Mouse (Mus musculus) MEL (cell line): ENCODE results near the gene Kctd7. TPM values are rescaled to one million over a fixed set of nuclear protein-coding genes. Genes with fewer than 3 reads are reported as not detected.

Experiments used
- DNase-seq: peaks from one replicate; pipeline ENCODE4 v3.0.0; 2011; ENCODE audit warnings: low read depth, low spot score
- H3K27ac ChIP-seq: 2 replicates; pipeline ENCODE4 v1.5.1; 2012; ENCODE audit warnings: low read depth, mild to moderate bottlenecking, control low read depth, low read length, moderate library complexity; ENCODE audit not compliant: control insufficient read depth
- H3K27me3 ChIP-seq, 2 experiments: fragments of 150-350 bp in 1 of 2; sonication (generic) in 1 of 2; 2 replicates each; pipeline ENCODE4 v1.6.1; 2012; ENCODE audit warnings: low read length in 2 of 2, mild to moderate bottlenecking in 2 of 2, improper control_type of control experiment in 1 of 2, moderate library complexity in 1 of 2; ENCODE audit not compliant: insufficient read depth in 2 of 2, control insufficient read depth in 1 of 2
- H3K36me3 ChIP-seq, 2 experiments: 2 replicates each; pipeline ENCODE4 v1.6.1; 2012 to 2014; ENCODE audit warnings: low read length in 2 of 2, improper control_type of control experiment in 1 of 2, inconsistent platforms in 1 of 2, mild to moderate bottlenecking in 1 of 2; ENCODE audit not compliant: insufficient read depth in 2 of 2, control insufficient read depth in 1 of 2
- H3K4me1 ChIP-seq, 2 experiments: fragments of 150-350 bp in 1 of 2; sonication (generic) in 1 of 2; 2 replicates each; pipeline ENCODE4 v1.6.1; 2012; ENCODE audit warnings: low read length in 2 of 2, improper control_type of control experiment in 1 of 2, mild to moderate bottlenecking in 1 of 2; ENCODE audit not compliant: insufficient read depth in 2 of 2, control insufficient read depth in 1 of 2
- H3K4me3 ChIP-seq, 2 experiments: fragments of 150-350 bp in 1 of 2; sonication (generic) in 1 of 2; 2 replicates each; pipeline ENCODE4 v1.5.1; 2012; ENCODE audit warnings: low read depth in 2 of 2, low read length in 2 of 2, mild to moderate bottlenecking in 2 of 2, moderate library complexity in 2 of 2, control low read depth in 1 of 2, improper control_type of control experiment in 1 of 2; ENCODE audit not compliant: control insufficient read depth in 1 of 2, insufficient read depth in 1 of 2
- H3K79me2 ChIP-seq: 2 replicates; pipeline ENCODE4 v1.6.1; 2012; ENCODE audit warnings: mild to moderate bottlenecking, low read length, moderate library complexity; ENCODE audit not compliant: control insufficient read depth, poor library complexity, insufficient read depth
- H3K9ac ChIP-seq: 2 replicates; pipeline ENCODE4 v1.6.1; 2012; ENCODE audit warnings: low read depth, mild to moderate bottlenecking, control low read depth, low read length, moderate library complexity; ENCODE audit not compliant: control insufficient read depth, poor library complexity, severe bottlenecking
- H3K9me3 ChIP-seq: fragments of 150-350 bp; sonication (generic); replicated peaks from 2 replicates; pipeline ENCODE4 v1.6.1; 2012; ENCODE audit warnings: mild to moderate bottlenecking, low read length, improper control_type of control experiment, moderate library complexity; ENCODE audit not compliant: insufficient read depth
- BHLHE40 ChIP-seq: IDR thresholded peaks from 2 replicates; pipeline ENCODE4 v1.6.1; 2012; ENCODE audit warnings: low read depth, mild to moderate bottlenecking, inconsistent platforms, low read length, improper control_type of control experiment, borderline replicate concordance
- CHD2 ChIP-seq: IDR thresholded peaks from 2 replicates; pipeline ENCODE4 v1.6.1; 2011; ENCODE audit warnings: low read length, improper control_type of control experiment
- E2F4 ChIP-seq: IDR thresholded peaks from 2 replicates; pipeline ENCODE4 v1.6.1; 2011; ENCODE audit warnings: low read depth, low read length, improper control_type of control experiment, borderline replicate concordance
- ELF1 ChIP-seq: IDR thresholded peaks from 2 replicates; pipeline ENCODE4 v1.6.1; 2014; ENCODE audit warnings: low read depth, mild to moderate bottlenecking, inconsistent platforms, low read length, improper control_type of control experiment, moderate library complexity
- EP300 ChIP-seq, 2 experiments: IDR thresholded peaks; 2 replicates each; pipeline ENCODE4 v1.6.1; 2011; ENCODE audit warnings: improper control_type of control experiment in 2 of 2, low read length in 2 of 2, low read depth in 1 of 2, mild to moderate bottlenecking in 1 of 2
- ETS1 ChIP-seq: IDR thresholded peaks from 2 replicates; pipeline ENCODE4 v1.6.1; 2012; ENCODE audit warnings: low read depth, mild to moderate bottlenecking, inconsistent platforms, low read length, improper control_type of control experiment, moderate library complexity
- GATA1 ChIP-seq: IDR thresholded peaks from 2 replicates; pipeline ENCODE4 v1.6.1; 2011; ENCODE audit warnings: low read depth, low read length, improper control_type of control experiment
- HCFC1 ChIP-seq: IDR thresholded peaks from 2 replicates; pipeline ENCODE4 v1.6.1; 2012; ENCODE audit warnings: low read depth, mild to moderate bottlenecking, inconsistent platforms, low read length, improper control_type of control experiment, moderate library complexity
- KAT2A ChIP-seq: conservative IDR thresholded peaks from 2 replicates; pipeline ENCODE4 v1.6.1; 2012; ENCODE audit warnings: low read depth, low read length, improper control_type of control experiment, inconsistent platforms
- MAFK ChIP-seq: IDR thresholded peaks from 2 replicates; pipeline ENCODE4 v1.6.1; 2011; ENCODE audit warnings: low read depth, mild to moderate bottlenecking, low read length, improper control_type of control experiment, borderline replicate concordance
- MAZ ChIP-seq: IDR thresholded peaks from 2 replicates; pipeline ENCODE4 v1.6.1; 2012; ENCODE audit warnings: low read depth, mild to moderate bottlenecking, inconsistent platforms, low read length, improper control_type of control experiment
- MEF2A ChIP-seq: IDR thresholded peaks from 2 replicates; pipeline ENCODE4 v1.6.1; 2014; ENCODE audit warnings: low read depth, mild to moderate bottlenecking, inconsistent platforms, low read length, improper control_type of control experiment; ENCODE audit not compliant: poor library complexity, insufficient replicate concordance, severe bottlenecking; ENCODE audit errors: extremely low read depth
- MYB ChIP-seq: IDR thresholded peaks from 2 replicates; pipeline ENCODE4 v1.6.1; 2011; ENCODE audit warnings: mild to moderate bottlenecking, low read depth, low read length, improper control_type of control experiment
- NRF1 ChIP-seq: IDR thresholded peaks from 2 replicates; pipeline ENCODE4 v1.6.1; 2014; ENCODE audit warnings: low read depth, mild to moderate bottlenecking, inconsistent platforms, low read length, improper control_type of control experiment, moderate library complexity; ENCODE audit not compliant: poor library complexity, insufficient read depth, severe bottlenecking
- POLR2AphosphoS5 ChIP-seq: IDR thresholded peaks from 2 replicates; pipeline ENCODE4 v1.6.1; 2012; ENCODE audit warnings: low read depth, borderline replicate concordance, mild to moderate bottlenecking, inconsistent platforms, low read length, moderate library complexity, mixed read lengths
- RCOR1 ChIP-seq: IDR thresholded peaks from 2 replicates; pipeline ENCODE4 v1.6.1; 2012; ENCODE audit warnings: low read depth, mild to moderate bottlenecking, inconsistent platforms, low read length, improper control_type of control experiment
- SMC3 ChIP-seq: IDR thresholded peaks from 2 replicates; pipeline ENCODE4 v1.6.1; 2011; ENCODE audit warnings: low read depth, low read length, improper control_type of control experiment
- TAL1 ChIP-seq: IDR thresholded peaks from 2 replicates; pipeline ENCODE4 v1.6.1; 2012; ENCODE audit warnings: mild to moderate bottlenecking, inconsistent platforms, low read length, moderate library complexity, mixed read lengths
- TBP ChIP-seq: IDR thresholded peaks from 2 replicates; pipeline ENCODE4 v1.8.0; 2011; ENCODE audit warnings: low read depth, low read length, improper control_type of control experiment
- TCF12 ChIP-seq: IDR thresholded peaks from 2 replicates; pipeline ENCODE4 v1.6.1; 2014; ENCODE audit warnings: low read depth, mild to moderate bottlenecking, inconsistent platforms, low read length, improper control_type of control experiment, moderate library complexity
- UBTF ChIP-seq: IDR thresholded peaks from 2 replicates; pipeline ENCODE4 v1.6.1; 2012; ENCODE audit warnings: low read depth, mild to moderate bottlenecking, inconsistent platforms, low read length, improper control_type of control experiment, moderate library complexity, borderline replicate concordance; ENCODE audit not compliant: insufficient read depth
- ZC3H11A ChIP-seq: IDR thresholded peaks from 2 replicates; pipeline ENCODE4 v1.6.1; 2012; ENCODE audit warnings: low read depth, mild to moderate bottlenecking, inconsistent platforms, low read length, improper control_type of control experiment
- ZKSCAN1 ChIP-seq: IDR thresholded peaks from 2 replicates; pipeline ENCODE4 v1.6.1; 2012; ENCODE audit warnings: low read depth, mild to moderate bottlenecking, inconsistent platforms, low read length, improper control_type of control experiment, moderate library complexity
- polyA plus RNA-seq, 2 experiments: library from polyadenylated mRNA; stranded (reverse) in 1 of 2; unstranded in 1 of 2; fragments of >175 nt in 1 of 2; fragments of >200 nt in 1 of 2; gene quantifications; 2 replicates each; pipeline versions ENCODE4 v1.2.1 to v1.2.4; 2012; ENCODE audit warnings: low replicate concordance in 2 of 2, low read depth in 1 of 2; ENCODE audit not compliant: insufficient read length in 2 of 2, insufficient read depth in 1 of 2, missing spikeins in 1 of 2
- total RNA-seq: library from RNA; depleted of rRNA; stranded (reverse); fragments of 300-350 nt; gene quantifications from 2 replicates; pipeline ENCODE4 v1.2.3, GENCODE M21; 2012

Kctd7 gene
- total and polyA plus RNA-seq, 3 experiments = 5.8 to 7.0 TPM; not detected in 1

- DNase-seq = no peak
- no peaks in the 10 kb centered on the region for H3K79me2 ChIP-seq
- H3K4me3 ChIP-seq = no peak overlapping the region
- H3K9me3 ChIP-seq = no peaks in the 10 kb centered on the region
- no peaks in the 10 kb centered on the region for H3K27me3 ChIP-seq
- peaks cover 0 to 5% of the 10 kb centered on the region in 2 experiments; a peak in 2 of 4 replicates for H3K4me1 ChIP-seq
- TF ChIP-seq RCOR1 (no peak), GATA1 (no peak), TBP (no peak), KAT2A (no peak), MAFK (no peak), ELF1 (no peak), NRF1 (no peak), HCFC1 (no peak), UBTF (no peak), POLR2AphosphoS5 (no peak), E2F4 (no peak), TAL1 (no peak), MAZ (no peak), SMC3 (no peak), CHD2 (no peak), ZC3H11A (no peak), ZKSCAN1 (no peak), MYB (no peak), ETS1 (no peak), TCF12 (no peak)
- no peak overlapping the region for H3K27ac ChIP-seq
- peaks cover under 1 to 42% of the 10 kb centered on the region in 2 experiments for H3K36me3 ChIP-seq
- no peak overlapping the region for H3K9ac ChIP-seq
Measured at GRCm38 (mm10) chr5:130197981-130198380, 53.3 kb downstream of the Kctd7 start.

DNA sequence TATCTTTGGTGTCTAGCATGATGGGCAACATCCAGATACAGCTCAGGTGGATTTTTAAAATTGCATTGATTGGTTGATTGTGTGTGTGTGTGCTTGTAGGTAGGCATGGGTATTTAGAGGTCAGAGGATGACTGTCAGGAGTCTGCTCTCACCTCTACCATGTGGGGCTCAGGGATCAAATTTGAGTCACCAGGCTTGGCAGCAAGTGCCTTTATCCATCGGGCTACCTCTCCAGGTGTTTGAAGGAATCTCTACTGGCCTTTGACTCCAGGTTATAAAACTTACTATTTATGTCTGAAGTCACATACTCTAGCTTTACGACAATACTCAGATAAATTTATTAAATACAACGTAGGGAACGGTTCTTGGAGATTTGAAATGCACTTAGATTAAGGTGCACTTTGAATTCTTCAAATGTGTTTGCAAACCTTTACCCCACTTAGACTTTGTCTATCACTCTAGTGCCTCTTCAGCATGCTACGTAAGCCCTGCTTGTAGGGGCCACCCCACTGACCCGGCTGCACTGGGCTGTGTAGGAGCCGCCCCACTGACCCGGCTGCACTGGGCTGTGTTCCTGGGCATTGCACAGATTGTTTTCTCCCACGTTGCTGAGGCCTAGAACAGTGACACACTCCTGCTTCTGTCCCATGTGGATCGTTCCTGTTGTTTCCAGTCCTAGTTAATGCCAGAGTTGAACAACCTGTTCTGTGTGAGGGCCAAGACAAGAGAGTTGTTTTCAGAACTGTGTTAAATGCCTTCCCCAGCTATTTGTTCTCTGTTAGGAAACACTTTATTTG lies 55.8 kb downstream of the Kctd7 start:
- Histone ChIP-seq H3K79me2 (no peaks in the 10 kb centered on the region), H3K27me3 (no peaks in the 10 kb centered on the region), H3K9ac (no peak overlapping the region)
- TF ChIP-seq MEF2A (no peak), BHLHE40 (no peak), RCOR1 (no peak), EP300 (IDR thresholded peaks at IDR 0.05; ENCODE audit: low read depth in 1 of 2, low read length in 2 of 2) (no peak), ZKSCAN1 (no peak), ELF1 (no peak), UBTF (no peak)
- TF ChIP-seq, all 39 proteins: peak for 0
- H3K36me3 ChIP-seq = peaks cover 13 to 49% of the 10 kb centered on the region in 2 experiments
- no peak for DNase-seq
- H3K27ac ChIP-seq = no peak overlapping the region
- H3K4me1 ChIP-seq = peaks cover 5 to 15% of the 10 kb centered on the region in 2 experiments
- H3K9me3 ChIP-seq = no peaks in the 10 kb centered on the region
- no peak overlapping the region for H3K4me3 ChIP-seq
